Mouse (Mus musculus): ENCODE data around the gene Il25. TPM values are rescaled to one million over a fixed set of nuclear protein-coding genes. Genes with fewer than 3 reads are reported as not detected.

The Il25 gene
- polyA plus RNA-seq, 1 experiment from 2014 or later, result not detected

GRCm38 (mm10) chr14:54912109-54912850 lies 20.2 kb upstream of the Il25 start:
- 3% methylated on average over 66 of the region's 69 CpGs for WGBS
- Histone ChIP-seq H3K36me3 (replicated peaks) (peaks cover 69% of the 10 kb centered on the region), H3K4me3 (peak overlapping the region; percentile 94), H3K27ac (peak overlapping the region; percentile 94), H3K27me3 (ENCODE audit: poor library complexity, severe bottlenecking) (no peaks in the 10 kb centered on the region; the same call in 1 of the 2 replicates), H3K4me1 (peaks cover 38% of the 10 kb centered on the region), H3K9me3 (no peaks in the 10 kb centered on the region)
- no peak for DNase-seq (ENCODE audit: extremely low spot score, low spot score)

GRCm38 (mm10) chr14:54912886-54913285 lies 19.6 kb upstream of the Il25 start, which contains the start of gene Slc22a17:
Slc22a17 (minus strand) TSS chr14:54913132.
- under 1% methylated on average over 28 of the region's 28 CpGs for WGBS
- H3K27ac ChIP-seq, result peak within 1 kb of the TSS; percentile 94
- peaks cover 69% of the 10 kb centered on the region for H3K36me3 ChIP-seq (replicated peaks)

GRCm38 (mm10) chr14:54913343-54913742 lies 19.2 kb upstream of the Il25 start:
- WGBS, result 21% methylated on average over 10 of the region's 10 CpGs
- H3K27ac ChIP-seq, result peak overlapping the region; percentile 94
- H3K4me3 ChIP-seq, result peak overlapping the region; percentile 94
- H3K4me1 ChIP-seq, result peaks cover 30% of the 10 kb centered on the region
- DNase-seq (ENCODE audit: extremely low spot score, low spot score), result no peak
- H3K36me3 ChIP-seq (replicated peaks), result peaks cover 69% of the 10 kb centered on the region
- no peaks in the 10 kb centered on the region for H3K9me3 ChIP-seq
- H3K27me3 ChIP-seq (ENCODE audit: poor library complexity, severe bottlenecking), result no peaks in the 10 kb centered on the region; the same call in 1 of the 2 replicates

More at GRCm38 (mm10) chr14:54912886-54913285, 19.6 kb upstream of the Il25 start, which contains the start of gene Slc22a17:
- Histone ChIP-seq H3K9me3 (no peaks in the 10 kb centered on the region), H3K27me3 (ENCODE audit: poor library complexity, severe bottlenecking) (no peaks in the 10 kb centered on the region; the same call in 1 of the 2 replicates), H3K4me3 (peak within 1 kb of the TSS; percentile 94), H3K4me1 (peaks cover 32% of the 10 kb centered on the region)
- peak; percentile 78 for DNase-seq (ENCODE audit: extremely low spot score, low spot score)

GRCm38 (mm10) chr14:54920076-54920685 lies 12.3 kb upstream of the Il25 start:
- H3K4me1 ChIP-seq, result peaks cover 22% of the 10 kb centered on the region
- H3K27me3 ChIP-seq (ENCODE audit: poor library complexity, severe bottlenecking), result no peaks in the 10 kb centered on the region
- H3K4me3 ChIP-seq, result no peak overlapping the region
- no peak overlapping the region for H3K27ac ChIP-seq
- WGBS, result 96% methylated on average over 16 of the region's 16 CpGs
- no peak for DNase-seq (ENCODE audit: extremely low spot score, low spot score)
- H3K9me3 ChIP-seq, result peaks cover 24% of the 10 kb centered on the region
- H3K36me3 ChIP-seq (replicated peaks), result peaks cover 87% of the 10 kb centered on the region

GRCm38 (mm10) chr14:54924641-54925348 lies 7.7 kb upstream of the Il25 start:
- Histone ChIP-seq H3K36me3 (replicated peaks) (peaks cover 41% of the 10 kb centered on the region), H3K27ac (peak overlapping the region; percentile 100), H3K9me3 (peaks cover 24% of the 10 kb centered on the region), H3K4me1 (peaks cover 55% of the 10 kb centered on the region), H3K27me3 (ENCODE audit: poor library complexity, severe bottlenecking) (peaks cover 24% of the 10 kb centered on the region), H3K4me3 (peak overlapping the region; percentile 69)
- peak; percentile 70 for DNase-seq (ENCODE audit: extremely low spot score, low spot score)
- WGBS, result 5% methylated on average over 7 of the region's 7 CpGs

GRCm38 (mm10) chr14:54925349-54926342 lies 6.8 kb upstream of the Il25 start, which contains the start of gene Efs:
Efs (minus strand) TSS chr14:54926126.
- peaks cover 62% of the 10 kb centered on the region for H3K4me1 ChIP-seq

GRCm38 (mm10) chr14:54926401-54927158 lies 5.9 kb upstream of the Il25 start:
- Histone ChIP-seq H3K36me3 (replicated peaks) (peaks cover 23% of the 10 kb centered on the region), H3K4me3 (peak overlapping the region; percentile 69), H3K27ac (peak overlapping the region; percentile 100), H3K27me3 (ENCODE audit: poor library complexity, severe bottlenecking) (peaks cover 24% of the 10 kb centered on the region), H3K9me3 (peaks cover 11% of the 10 kb centered on the region), H3K4me1 (peaks cover 72% of the 10 kb centered on the region)
- 0% methylated on average over 48 of the region's 58 CpGs for WGBS
- DNase-seq (ENCODE audit: extremely low spot score, low spot score), result peak; percentile 87

More at GRCm38 (mm10) chr14:54925349-54926342, 6.8 kb upstream of the Il25 start, which contains the start of gene Efs:
- H3K27me3 ChIP-seq (ENCODE audit: poor library complexity, severe bottlenecking), result peaks cover 24% of the 10 kb centered on the region
- under 1% methylated on average over 57 of the region's 57 CpGs for WGBS
- peak within 1 kb of the TSS; percentile 69 for H3K4me3 ChIP-seq
- H3K27ac ChIP-seq, result peak within 1 kb of the TSS; percentile 100
- peak; percentile 76 for DNase-seq (ENCODE audit: extremely low spot score, low spot score)
- peaks cover 32% of the 10 kb centered on the region for H3K36me3 ChIP-seq (replicated peaks)
- peaks cover 20% of the 10 kb centered on the region for H3K9me3 ChIP-seq

GRCm38 (mm10) chr14:54927296-54927695 lies 5.2 kb upstream of the Il25 start:
- peaks cover 78% of the 10 kb centered on the region for H3K4me1 ChIP-seq
- DNase-seq (ENCODE audit: extremely low spot score, low spot score), result no peak

GRCm38 (mm10) chr14:54929801-54930200 lies 2.7 kb upstream of the Il25 start:
- Histone ChIP-seq H3K27ac (no peak overlapping the region), H3K4me1 (peaks cover 70% of the 10 kb centered on the region), H3K4me3 (no peak overlapping the region), H3K9me3 (no peaks in the 10 kb centered on the region), H3K36me3 (replicated peaks) (no peaks in the 10 kb centered on the region), H3K27me3 (ENCODE audit: poor library complexity, severe bottlenecking) (peaks cover 24% of the 10 kb centered on the region)
- no peak for DNase-seq (ENCODE audit: extremely low spot score, low spot score)
- WGBS, result 83% methylated on average over 5 of the region's 5 CpGs

More at GRCm38 (mm10) chr14:54927296-54927695, 5.2 kb upstream of the Il25 start:
- H3K36me3 ChIP-seq (replicated peaks), result peaks cover 16% of the 10 kb centered on the region
- 10% methylated on average over 7 of the region's 7 CpGs for WGBS
- peaks cover 24% of the 10 kb centered on the region for H3K27me3 ChIP-seq (ENCODE audit: poor library complexity, severe bottlenecking)
- H3K9me3 ChIP-seq, result peaks cover 4% of the 10 kb centered on the region; the same call in 1 of the 2 replicates
- H3K27ac ChIP-seq, result peak overlapping the region; percentile 100
- H3K4me3 ChIP-seq, result peak overlapping the region; percentile 69

- H3K27me3 ChIP-seq (ENCODE audit: poor library complexity, severe bottlenecking), result peaks cover 24% of the 10 kb centered on the region
- peak overlapping the region; percentile 8; the same call in 1 of the 2 replicates for H3K27ac ChIP-seq
- no peak overlapping the region for H3K4me3 ChIP-seq
- H3K36me3 ChIP-seq (replicated peaks), result no peaks in the 10 kb centered on the region
- no peaks in the 10 kb centered on the region for H3K9me3 ChIP-seq
- 26% methylated on average over 2 of the region's 2 CpGs for WGBS
- no peak for DNase-seq (ENCODE audit: extremely low spot score, low spot score)
- H3K4me1 ChIP-seq, result peaks cover 64% of the 10 kb centered on the region
These were observed 2.1 kb upstream of the Il25 start for GRCm38 (mm10) chr14:54930431-54930830.

All from forebrain, embryonic 10.5 days (tissue).